Mouse (Mus musculus): ENCODE data around the gene Reln. TPM values are rescaled to one million over a fixed set of nuclear protein-coding genes. Genes with fewer than 3 reads are reported as not detected.

Reln gene
- polyA plus RNA-seq, 1 experiment from 2014 or later: 41.3 TPM

GRCm38 (mm10) chr5:22223940-22224339 lies 120.6 kb downstream of the Reln start:
- 86% methylated on average over 2 of the region's 2 CpGs for WGBS
- H3K27me3 ChIP-seq (replicated peaks; ENCODE audit: control insufficient read depth, insufficient read depth, low read length): no peaks in the 10 kb centered on the region
- no peak for ATAC-seq
- H3K9ac ChIP-seq (ENCODE audit: low read depth, low read length): no peak overlapping the region
- H3K9me3 ChIP-seq (ENCODE audit: control insufficient read depth, low read length): peaks cover 6% of the 10 kb centered on the region; the same call in 1 of the 2 replicates
- H3K4me1 ChIP-seq (ENCODE audit: control insufficient read depth, insufficient read depth, low read depth, low read length): no peaks in the 10 kb centered on the region
- peaks cover 4% of the 10 kb centered on the region for H3K36me3 ChIP-seq (ENCODE audit: control insufficient read depth, insufficient read depth, low read length)
- H3K27ac ChIP-seq (ENCODE audit: low read depth, low read length): no peak overlapping the region
- H3K4me3 ChIP-seq (ENCODE audit: low read length): no peak overlapping the region
- H3K4me2 ChIP-seq (ENCODE audit: low read length): no peak overlapping the region

- Histone ChIP-seq H3K9ac (ENCODE audit: low read depth, low read length) (no peak overlapping the region), H3K9me3 (ENCODE audit: control insufficient read depth, low read length) (no peaks in the 10 kb centered on the region), H3K27ac (ENCODE audit: low read depth, low read length) (no peak overlapping the region; the same call in 1 of the 2 replicates), H3K36me3 (ENCODE audit: control insufficient read depth, insufficient read depth, low read length) (no peaks in the 10 kb centered on the region), H3K4me3 (ENCODE audit: low read length) (no peak overlapping the region), H3K4me2 (ENCODE audit: low read length) (peak overlapping the region; percentile 37), H3K27me3 (replicated peaks; ENCODE audit: control insufficient read depth, insufficient read depth, low read length) (no peaks in the 10 kb centered on the region), H3K4me1 (ENCODE audit: control insufficient read depth, insufficient read depth, low read depth, low read length) (peaks cover 7% of the 10 kb centered on the region)
- WGBS: 45% methylated on average over 8 of the region's 8 CpGs
- peak; percentile 85 for ATAC-seq
Observed at GRCm38 (mm10) chr5:22208311-22209021, 136.0 kb downstream of the Reln start.

- Histone ChIP-seq H3K9ac (ENCODE audit: low read depth, low read length) (no peak overlapping the region), H3K36me3 (ENCODE audit: control insufficient read depth, insufficient read depth, low read length) (no peaks in the 10 kb centered on the region), H3K27ac (ENCODE audit: low read depth, low read length) (no peak overlapping the region), H3K27me3 (replicated peaks; ENCODE audit: control insufficient read depth, insufficient read depth, low read length) (no peaks in the 10 kb centered on the region), H3K4me2 (ENCODE audit: low read length) (no peak overlapping the region), H3K9me3 (ENCODE audit: control insufficient read depth, low read length) (no peaks in the 10 kb centered on the region), H3K4me3 (ENCODE audit: low read length) (no peak overlapping the region), H3K4me1 (ENCODE audit: control insufficient read depth, insufficient read depth, low read depth, low read length) (peaks cover 8% of the 10 kb centered on the region)
- WGBS: 72% methylated on average over 2 of the region's 2 CpGs
- ATAC-seq: no peak
Observed at GRCm38 (mm10) chr5:22197926-22198325, 146.6 kb downstream of the Reln start.

GRCm38 (mm10) chr5:22196891-22197290 lies 147.6 kb downstream of the Reln start:
- Histone ChIP-seq H3K27ac (ENCODE audit: low read depth, low read length) (no peak overlapping the region), H3K4me2 (ENCODE audit: low read length) (no peak overlapping the region), H3K9me3 (ENCODE audit: control insufficient read depth, low read length) (no peaks in the 10 kb centered on the region), H3K36me3 (ENCODE audit: control insufficient read depth, insufficient read depth, low read length) (no peaks in the 10 kb centered on the region), H3K4me1 (ENCODE audit: control insufficient read depth, insufficient read depth, low read depth, low read length) (peaks cover 8% of the 10 kb centered on the region), H3K27me3 (replicated peaks; ENCODE audit: control insufficient read depth, insufficient read depth, low read length) (no peaks in the 10 kb centered on the region), H3K4me3 (ENCODE audit: low read length) (no peak overlapping the region), H3K9ac (ENCODE audit: low read depth, low read length) (no peak overlapping the region)
- WGBS: 66% methylated on average over 2 of the region's 2 CpGs
- no peak for ATAC-seq

- H3K4me3 ChIP-seq (ENCODE audit: low read length): no peak overlapping the region
- H3K27me3 ChIP-seq (replicated peaks; ENCODE audit: control insufficient read depth, insufficient read depth, low read length): no peaks in the 10 kb centered on the region
- H3K9me3 ChIP-seq (ENCODE audit: control insufficient read depth, low read length): no peaks in the 10 kb centered on the region
- no peak overlapping the region for H3K9ac ChIP-seq (ENCODE audit: low read depth, low read length)
- peak; percentile 82 for ATAC-seq
- no peak overlapping the region for H3K27ac ChIP-seq (ENCODE audit: low read depth, low read length)
- no peak overlapping the region for H3K4me2 ChIP-seq (ENCODE audit: low read length)
- H3K36me3 ChIP-seq (ENCODE audit: control insufficient read depth, insufficient read depth, low read length): no peaks in the 10 kb centered on the region
- WGBS: 36% methylated on average over 4 of the region's 4 CpGs
- H3K4me1 ChIP-seq (ENCODE audit: control insufficient read depth, insufficient read depth, low read depth, low read length): peaks cover 8% of the 10 kb centered on the region
Observed at GRCm38 (mm10) chr5:22196476-22196875, 148.0 kb downstream of the Reln start.

GRCm38 (mm10) chr5:22195352-22195941 lies 149.1 kb downstream of the Reln start:
- peak; percentile 52; the same call in 1 of the 2 replicates for ATAC-seq
- Histone ChIP-seq H3K4me3 (ENCODE audit: low read length) (no peak overlapping the region), H3K9ac (ENCODE audit: low read depth, low read length) (no peak overlapping the region), H3K4me1 (ENCODE audit: control insufficient read depth, insufficient read depth, low read depth, low read length) (peaks cover 8% of the 10 kb centered on the region), H3K4me2 (ENCODE audit: low read length) (no peak overlapping the region), H3K36me3 (ENCODE audit: control insufficient read depth, insufficient read depth, low read length) (no peaks in the 10 kb centered on the region), H3K27me3 (replicated peaks; ENCODE audit: control insufficient read depth, insufficient read depth, low read length) (no peaks in the 10 kb centered on the region), H3K9me3 (ENCODE audit: control insufficient read depth, low read length) (no peaks in the 10 kb centered on the region), H3K27ac (ENCODE audit: low read depth, low read length) (no peak overlapping the region)
- WGBS: 50% methylated on average over 8 of the region's 8 CpGs

GRCm38 (mm10) chr5:22191784-22192183 lies 152.7 kb downstream of the Reln start:
- H3K27me3 ChIP-seq (replicated peaks; ENCODE audit: control insufficient read depth, insufficient read depth, low read length): no peaks in the 10 kb centered on the region
- ATAC-seq: no peak
- H3K4me3 ChIP-seq (ENCODE audit: low read length): no peak overlapping the region
- 52% methylated on average over 7 of the region's 7 CpGs for WGBS
- no peaks in the 10 kb centered on the region for H3K9me3 ChIP-seq (ENCODE audit: control insufficient read depth, low read length)
- H3K27ac ChIP-seq (ENCODE audit: low read depth, low read length): no peak overlapping the region
- H3K9ac ChIP-seq (ENCODE audit: low read depth, low read length): no peak overlapping the region
- no peaks in the 10 kb centered on the region for H3K36me3 ChIP-seq (ENCODE audit: control insufficient read depth, insufficient read depth, low read length)
- H3K4me2 ChIP-seq (ENCODE audit: low read length): no peak overlapping the region
- H3K4me1 ChIP-seq (ENCODE audit: control insufficient read depth, insufficient read depth, low read depth, low read length): peaks cover 5% of the 10 kb centered on the region

- no peaks in the 10 kb centered on the region for H3K9me3 ChIP-seq (ENCODE audit: control insufficient read depth, low read length)
- no peaks in the 10 kb centered on the region for H3K4me1 ChIP-seq (ENCODE audit: control insufficient read depth, insufficient read depth, low read depth, low read length)
- 55% methylated on average over 3 of the region's 3 CpGs for WGBS
- H3K36me3 ChIP-seq (ENCODE audit: control insufficient read depth, insufficient read depth, low read length): no peaks in the 10 kb centered on the region
- H3K9ac ChIP-seq (ENCODE audit: low read depth, low read length): no peak overlapping the region
- H3K4me3 ChIP-seq (ENCODE audit: low read length): no peak overlapping the region
- no peak overlapping the region for H3K4me2 ChIP-seq (ENCODE audit: low read length)
- H3K27me3 ChIP-seq (replicated peaks; ENCODE audit: control insufficient read depth, insufficient read depth, low read length): no peaks in the 10 kb centered on the region
- no peak overlapping the region for H3K27ac ChIP-seq (ENCODE audit: low read depth, low read length)
- no peak for ATAC-seq
Observed at GRCm38 (mm10) chr5:22190333-22190732, 154.2 kb downstream of the Reln start.

GRCm38 (mm10) chr5:22187599-22187998 lies 156.9 kb downstream of the Reln start:
- Histone ChIP-seq H3K9ac (ENCODE audit: low read depth, low read length) (no peak overlapping the region), H3K4me2 (ENCODE audit: low read length) (no peak overlapping the region), H3K4me1 (ENCODE audit: control insufficient read depth, insufficient read depth, low read depth, low read length) (no peaks in the 10 kb centered on the region), H3K9me3 (ENCODE audit: control insufficient read depth, low read length) (no peaks in the 10 kb centered on the region), H3K36me3 (ENCODE audit: control insufficient read depth, insufficient read depth, low read length) (no peaks in the 10 kb centered on the region), H3K27ac (ENCODE audit: low read depth, low read length) (no peak overlapping the region), H3K4me3 (ENCODE audit: low read length) (no peak overlapping the region), H3K27me3 (replicated peaks; ENCODE audit: control insufficient read depth, insufficient read depth, low read length) (no peaks in the 10 kb centered on the region)
- peak; percentile 63 for ATAC-seq
- WGBS: 49% methylated on average over 3 of the region's 3 CpGs
